Mouse (Mus musculus) CH12.LX (cell line): ENCODE results near the gene 9130213A22Rik. TPM values are rescaled to one million over a fixed set of nuclear protein-coding genes. Genes with fewer than 3 reads are reported as not detected.
A peak's percentile ranks its signal among the peaks of the same experiment; 100 is the strongest.

Experiments
- DNase-seq: peaks from one replicate; pipeline ENCODE4 v3.0.0-alpha.2; 2013; ENCODE audit errors: extremely low read depth
- H3K27ac ChIP-seq: 2 replicates; pipeline ENCODE4 v1.5.1; 2012; ENCODE audit warnings: low read depth, mild to moderate bottlenecking, control low read depth, moderate library complexity; ENCODE audit not compliant: insufficient read depth
- H3K27me3 ChIP-seq: replicated peaks from 2 replicates; pipeline ENCODE3; 2012; ENCODE audit warnings: inconsistent platforms
- H3K36me3 ChIP-seq, 2 experiments: replicated peaks in 1 of 2; 2 replicates each; pipeline versions ENCODE3 to v1.6.1; 2012; ENCODE audit warnings: inconsistent platforms in 1 of 2, low read length in 1 of 2, mild to moderate bottlenecking in 1 of 2, mixed read lengths in 1 of 2, moderate library complexity in 1 of 2; ENCODE audit not compliant: control insufficient read depth in 1 of 2, insufficient read depth in 1 of 2
- H3K4me1 ChIP-seq, 2 experiments: 2 replicates each; pipeline ENCODE4 v1.6.1; 2012; ENCODE audit warnings: inconsistent platforms in 1 of 2, moderate library complexity in 1 of 2; ENCODE audit not compliant: insufficient read depth in 2 of 2, control insufficient read depth in 1 of 2
- H3K4me2 ChIP-seq: 2 replicates; pipeline ENCODE4 v1.6.1; 2012; ENCODE audit warnings: low read depth, mild to moderate bottlenecking, control low read depth; ENCODE audit not compliant: poor library complexity, insufficient read depth, severe bottlenecking
- H3K4me3 ChIP-seq, 3 experiments: fragments of 150-350 bp in 1 of 3; sonication (generic) in 1 of 3; replicated peaks in 1 of 3; 2 replicates each; pipeline versions ENCODE3 to v1.5.1; 2011 to 2012; ENCODE audit warnings: low read depth in 2 of 3, low read length in 2 of 3, mild to moderate bottlenecking in 2 of 3, moderate library complexity in 2 of 3, control low read depth in 1 of 3, improper control_type of control experiment in 1 of 3, inconsistent platforms in 1 of 3, mixed read lengths in 1 of 3; ENCODE audit not compliant: poor library complexity in 1 of 3
- H3K79me2 ChIP-seq: replicated peaks from 2 replicates; pipeline ENCODE4 v1.6.1; 2012; ENCODE audit warnings: mild to moderate bottlenecking, moderate library complexity; ENCODE audit not compliant: control insufficient read depth, poor library complexity, insufficient read depth, severe bottlenecking; ENCODE audit errors: extremely low read depth
- H3K9ac ChIP-seq: 2 replicates; pipeline ENCODE4 v1.6.1; 2012; ENCODE audit warnings: low read depth, mild to moderate bottlenecking, control low read depth, moderate library complexity; ENCODE audit not compliant: insufficient read depth
- H3K9me3 ChIP-seq: replicated peaks from 2 replicates; pipeline ENCODE3; 2012; ENCODE audit warnings: low read length, inconsistent platforms, mixed read lengths
- BHLHE40 ChIP-seq: IDR thresholded peaks from 2 replicates; pipeline ENCODE4 v1.6.1; 2011; ENCODE audit warnings: mild to moderate bottlenecking, low read depth, low read length, improper control_type of control experiment
- CHD1 ChIP-seq: IDR thresholded peaks from 2 replicates; pipeline ENCODE4 v1.6.1; 2012; ENCODE audit warnings: low read depth, low read length, improper control_type of control experiment, inconsistent platforms
- CHD2 ChIP-seq: IDR thresholded peaks from 2 replicates; pipeline ENCODE4 v1.6.1; 2011; ENCODE audit warnings: low read length, improper control_type of control experiment
- ELF1 ChIP-seq: IDR thresholded peaks from 2 replicates; pipeline ENCODE4 v1.6.1; 2014; ENCODE audit warnings: low read depth, mild to moderate bottlenecking, inconsistent platforms, low read length, improper control_type of control experiment
- EP300 ChIP-seq: IDR thresholded peaks from 2 replicates; pipeline ENCODE4 v1.6.1; 2011; ENCODE audit warnings: low read length, improper control_type of control experiment
- ETS1 ChIP-seq: conservative IDR thresholded peaks from 2 replicates; pipeline ENCODE4 v1.6.1; 2012; ENCODE audit warnings: low read depth, mild to moderate bottlenecking, inconsistent platforms, low read length, improper control_type of control experiment, moderate library complexity
- KAT2A ChIP-seq: IDR thresholded peaks from 2 replicates; pipeline ENCODE4 v1.6.1; 2012; ENCODE audit warnings: low read length, improper control_type of control experiment, inconsistent platforms; ENCODE audit not compliant: insufficient replicate concordance
- MAFK ChIP-seq: IDR thresholded peaks from 2 replicates; pipeline ENCODE4 v1.6.1; 2011; ENCODE audit warnings: low read length, improper control_type of control experiment; ENCODE audit not compliant: insufficient replicate concordance
- MAX ChIP-seq: IDR thresholded peaks from 2 replicates; pipeline ENCODE4 v1.6.1; 2011; ENCODE audit warnings: low read length, improper control_type of control experiment
- MAZ ChIP-seq: IDR thresholded peaks from 2 replicates; pipeline ENCODE4 v1.6.1; 2012; ENCODE audit warnings: low read depth, mild to moderate bottlenecking, inconsistent platforms, low read length, improper control_type of control experiment, moderate library complexity
- MEF2A ChIP-seq: IDR thresholded peaks from 2 replicates; pipeline ENCODE4 v1.6.1; 2014; ENCODE audit warnings: low read depth, mild to moderate bottlenecking, inconsistent platforms, low read length, improper control_type of control experiment, borderline replicate concordance
- MYC ChIP-seq: IDR thresholded peaks from 2 replicates; pipeline ENCODE4 v1.6.1; 2011; ENCODE audit warnings: low read depth, mild to moderate bottlenecking, improper control_type of control experiment, low read length
- NELFE ChIP-seq: IDR thresholded peaks from 2 replicates; pipeline ENCODE4 v1.6.1; 2011; ENCODE audit warnings: low read depth, low read length, improper control_type of control experiment
- PAX5 ChIP-seq: IDR thresholded peaks from 2 replicates; pipeline ENCODE4 v1.6.1; 2012; ENCODE audit warnings: low read length, inconsistent platforms, mixed read lengths
- POLR2A ChIP-seq: IDR thresholded peaks from 2 replicates; pipeline ENCODE4 v1.6.1; 2011; ENCODE audit warnings: low read depth, mild to moderate bottlenecking, improper control_type of control experiment, low read length
- SIN3A ChIP-seq: IDR thresholded peaks from 2 replicates; pipeline ENCODE4 v1.6.1; 2012; ENCODE audit warnings: low read length, improper control_type of control experiment, inconsistent platforms
- TBP ChIP-seq: conservative IDR thresholded peaks from 2 replicates; pipeline ENCODE4 v1.6.1; 2011; ENCODE audit warnings: low read depth, low read length, improper control_type of control experiment
- TCF12 ChIP-seq: IDR thresholded peaks from 2 replicates; pipeline ENCODE4 v1.6.1; 2014; ENCODE audit warnings: low read depth, mild to moderate bottlenecking, inconsistent platforms, low read length, improper control_type of control experiment
- UBTF ChIP-seq: IDR thresholded peaks from 2 replicates; pipeline ENCODE4 v1.6.1; 2012; ENCODE audit warnings: low read depth, mild to moderate bottlenecking, inconsistent platforms, low read length, improper control_type of control experiment, moderate library complexity
- USF2 ChIP-seq: conservative IDR thresholded peaks from 2 replicates; pipeline ENCODE4 v1.6.1; 2011; ENCODE audit warnings: low read depth, low read length, improper control_type of control experiment
- ZC3H11A ChIP-seq: IDR thresholded peaks from 2 replicates; pipeline ENCODE4 v1.6.1; 2012; ENCODE audit warnings: low read depth, mild to moderate bottlenecking, inconsistent platforms, low read length, improper control_type of control experiment
- ZKSCAN1 ChIP-seq: IDR thresholded peaks from 2 replicates; pipeline ENCODE4 v1.6.1; 2012; ENCODE audit warnings: low read depth, inconsistent platforms, low read length, improper control_type of control experiment, borderline replicate concordance
- ZMIZ1 ChIP-seq: IDR thresholded peaks from 2 replicates; pipeline ENCODE4 v1.6.1; 2012; ENCODE audit warnings: low read depth, mild to moderate bottlenecking, inconsistent platforms, low read length, improper control_type of control experiment
- ZNF384 ChIP-seq: IDR thresholded peaks from 2 replicates; pipeline ENCODE4 v1.6.1; 2012; ENCODE audit warnings: low read depth, low read length, improper control_type of control experiment, inconsistent platforms
- dilution Hi-C: fragments of 300-500 bp; cut with MboI; formaldehyde crosslinking; loops from 2 replicates; pipeline ENCODE4 v1.14.3; 2020; ENCODE audit warnings: low sequenced_read_pairs; ENCODE audit not compliant: extremely low pct_unique_long_range_greater_than_20kb, extremely low pct_ligation_motif_present
- in situ Hi-C: fragments of 300-500 bp; cut with MboI; formaldehyde crosslinking; loops from 3 replicates; pipeline ENCODE4 v1.14.3; 2019; ENCODE audit warnings: low sequenced_read_pairs, low pct_ligation_motif_present, low pct_unique_long_range_greater_than_20kb, mixed read lengths
- polyA plus RNA-seq: library from polyadenylated mRNA; unstranded; fragments of >175 nt; gene quantifications from 2 replicates; pipeline ENCODE4 v1.2.1, GENCODE M21; 2012; ENCODE audit warnings: low read depth; ENCODE audit not compliant: insufficient read length
- total RNA-seq, 2 experiments: library from RNA; depleted of rRNA; stranded (reverse); fragments of 300-350 nt in 1 of 2; fragments of >200 nt in 1 of 2; gene quantifications; 2 replicates each; pipeline ENCODE4 v1.2.3; 2012 to 2014

The 9130213A22Rik gene
- total and polyA plus RNA-seq, 3 experiments = not detected

- TF ChIP-seq KAT2A (no peak), USF2 (no peak), ZKSCAN1 (no peak), MAFK (no peak), ETS1 (peak; percentile 91), ZC3H11A (no peak), TCF12 (peak; percentile 40; the same call in 1 of the 2 replicates)
These were observed 23.7 kb downstream of the 9130213A22Rik start (continued) for GRCm38 (mm10) chr11:69098762-69099091.

DNA sequence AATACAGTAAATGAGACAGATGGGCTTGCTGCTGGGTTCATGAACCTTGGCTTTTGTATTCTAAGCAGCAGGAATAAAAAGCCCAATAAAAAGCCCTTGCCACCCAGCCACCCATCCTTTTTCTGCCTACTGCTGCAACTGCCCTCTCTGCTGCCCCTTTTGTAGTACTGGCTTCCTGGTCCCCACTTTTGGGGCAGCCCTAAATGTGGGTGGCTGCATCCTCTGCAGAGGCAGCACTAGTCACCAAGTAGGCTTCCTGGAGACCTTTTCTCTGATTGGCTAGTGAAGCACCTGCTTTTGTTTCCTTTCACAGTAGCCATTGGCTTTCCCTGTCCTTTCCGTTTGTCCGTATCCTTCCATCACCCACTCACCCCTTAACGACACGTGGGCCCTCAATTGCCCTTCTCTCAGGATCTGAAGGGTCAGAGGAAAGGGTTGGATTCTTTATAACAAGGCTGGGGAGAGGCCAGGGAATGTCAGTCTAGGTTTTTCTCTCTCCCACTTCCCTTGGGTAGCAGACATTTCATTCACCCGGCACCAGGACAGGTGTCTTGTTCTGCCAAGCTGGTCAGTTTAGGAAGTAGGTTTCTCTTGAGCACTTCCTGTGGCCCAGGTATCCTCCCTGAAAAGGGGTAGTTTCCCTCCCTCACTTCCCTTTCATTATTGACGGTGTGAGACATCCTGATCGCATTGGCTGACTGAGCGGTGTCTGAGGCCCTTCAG, 24.2 kb downstream of the 9130213A22Rik start:
- no peaks in the 10 kb centered on the region for H3K9me3 ChIP-seq
- dilution Hi-C loops (no loop called here), in situ Hi-C loops (loop anchor here (25.0 kb wide), 1 partner anchor 914 kb away; the partner anchor contains the start of genes Acadvl, Dlg4 and Dvl2)
- peak overlapping the region; percentile 93 for H3K4me2 ChIP-seq
- H3K4me3 ChIP-seq = peak overlapping the region; percentile 3 to 94 (median 67)
- H3K79me2 ChIP-seq = peaks cover 22% of the 10 kb centered on the region
- no peak for DNase-seq
- H3K4me1 ChIP-seq = peaks cover 20 to 64% of the 10 kb centered on the region in 2 experiments
- peak; percentile 69; the same call in 1 of the 2 replicates for TF ChIP-seq ELF1
- no peak; the same call in 1 of the 2 replicates for TF ChIP-seq MAX
- TF ChIP-seq CHD2 = 0 out of 2 replicates have a peak, but pooled peaks have one; percentile 34
- no peak for TF ChIP-seq UBTF
- peak; percentile 56; the same call in 1 of the 2 replicates for TF ChIP-seq EP300
- no peak for TF ChIP-seq MEF2A
- peaks cover 25 to 28% of the 10 kb centered on the region in 2 experiments for H3K36me3 ChIP-seq
- H3K9ac ChIP-seq = no peak overlapping the region
- H3K27ac ChIP-seq = peak overlapping the region; percentile 35
- H3K27me3 ChIP-seq = peaks cover 6% of the 10 kb centered on the region

- H3K79me2 ChIP-seq = peaks cover 22% of the 10 kb centered on the region
- peak overlapping the region; percentile 93 for H3K4me2 ChIP-seq
- H3K9ac ChIP-seq = peak overlapping the region; percentile 54
- H3K4me3 ChIP-seq = peak overlapping the region; percentile 18 to 89 (median 44)
- in situ Hi-C loops = loop anchor here (25.0 kb wide), 1 partner anchor 915 kb away; the partner anchor contains the start of genes Acadvl, Dlg4 and Dvl2
- peak; percentile 79 for DNase-seq
- H3K4me1 ChIP-seq = peaks cover 25 to 67% of the 10 kb centered on the region in 2 experiments
- peaks cover 6% of the 10 kb centered on the region for H3K27me3 ChIP-seq
- dilution Hi-C loops = no loop called here
- peaks cover 20 to 26% of the 10 kb centered on the region in 2 experiments for H3K36me3 ChIP-seq
- peak overlapping the region; percentile 5; the same call in 1 of the 2 replicates for H3K27ac ChIP-seq
- no peaks in the 10 kb centered on the region for H3K9me3 ChIP-seq
- TF ChIP-seq MAZ = peak; percentile 89
- TF ChIP-seq TBP = 0 out of 2 replicates have a peak, but pooled peaks have one; percentile 23
- TF ChIP-seq PAX5 = no peak
- 0 out of 2 replicates have a peak, but pooled peaks have one; percentile 17 for TF ChIP-seq ELF1
- peak; percentile 76 for TF ChIP-seq MYC
- peak; percentile 89 for TF ChIP-seq ETS1
- peak; percentile 50; the same call in 1 of the 2 replicates for TF ChIP-seq POLR2A
- TF ChIP-seq CHD1 = peak; percentile 21; the same call in 1 of the 2 replicates
- TF ChIP-seq MAX = peak; percentile 93
- peak; percentile 76; the same call in 1 of the 2 replicates for TF ChIP-seq ZNF384
- no peak for TF ChIP-seq KAT2A
- TF ChIP-seq TCF12 = peak; percentile 33; the same call in 1 of the 2 replicates
- TF ChIP-seq NELFE = 0 out of 2 replicates have a peak, but pooled peaks have one; percentile 25
- 0 out of 2 replicates have a peak, but pooled peaks have one; percentile 12 for TF ChIP-seq MEF2A
- peak; percentile 98 for TF ChIP-seq SIN3A
- peak; percentile 94 for TF ChIP-seq BHLHE40
- no peak for TF ChIP-seq ZMIZ1
- 0 out of 2 replicates have a peak, but pooled peaks have one; percentile 16 for TF ChIP-seq EP300
These were observed 25.1 kb downstream of the 9130213A22Rik start for GRCm38 (mm10) chr11:69096987-69097900.
